Mouse (Mus musculus) midbrain, embryonic 16.5 days (tissue): Measurements from ENCODE around the gene Nfix. TPM values are rescaled to one million over a fixed set of nuclear protein-coding genes. Genes with fewer than 3 reads are reported as not detected.
A peak's percentile ranks its signal among the peaks of the same experiment; 100 is the strongest.

Experiments
- ATAC-seq: fragments of 200-750 bp; cut with Nextera tagmentation; 2 replicates; pipeline ENCODE4 v1.8.0; 2017; ENCODE audit warnings: moderate TSS enrichment
- H3K27ac ChIP-seq: fragments of 300-500 bp; sonication (generic); 2 replicates; pipeline ENCODE4 v1.5.1; 2014; ENCODE audit warnings: mild to moderate bottlenecking, low read length, mixed read lengths
- H3K27me3 ChIP-seq: fragments of 300-500 bp; sonication (generic); 2 replicates; pipeline ENCODE4 v1.6.1; 2014; ENCODE audit warnings: low read depth, low read length, mixed read lengths; ENCODE audit not compliant: control insufficient read depth, insufficient read depth
- H3K36me3 ChIP-seq: fragments of 300-500 bp; sonication (generic); 2 replicates; pipeline ENCODE4 v1.6.1; 2014; ENCODE audit warnings: mild to moderate bottlenecking, low read length, moderate library complexity, mixed read lengths; ENCODE audit not compliant: control insufficient read depth, insufficient read depth
- H3K4me1 ChIP-seq: fragments of 300-500 bp; sonication (generic); 2 replicates; pipeline ENCODE4 v1.6.1; 2014; ENCODE audit warnings: mild to moderate bottlenecking, low read length, mixed read lengths; ENCODE audit not compliant: control insufficient read depth, insufficient read depth
- H3K4me2 ChIP-seq: fragments of 300-500 bp; sonication (generic); 2 replicates; pipeline ENCODE4 v1.6.1; 2014; ENCODE audit warnings: mild to moderate bottlenecking, low read length, mixed read lengths
- H3K4me3 ChIP-seq: fragments of 300-500 bp; sonication (generic); 2 replicates; pipeline ENCODE4 v1.5.1; 2014; ENCODE audit warnings: low read depth, mild to moderate bottlenecking, low read length, moderate library complexity, mixed read lengths
- H3K9ac ChIP-seq: fragments of 300-500 bp; sonication (generic); 2 replicates; pipeline ENCODE4 v1.6.1; 2014; ENCODE audit warnings: low read depth, low read length, mixed read lengths
- H3K9me3 ChIP-seq: fragments of 300-500 bp; sonication (generic); replicated peaks from 2 replicates; pipeline ENCODE4 v1.6.1; 2014; ENCODE audit warnings: mild to moderate bottlenecking, low read length, mixed read lengths; ENCODE audit not compliant: control insufficient read depth, poor library complexity, severe bottlenecking
- WGBS: fragments of 180-500 bp; shearing (Covaris S2); extraction: QIAGEN DNeasy Blood & Tissue Kit; methylation state at CpG from one replicate; pipeline ENCODE4 v1.1.7; 2014; 5-methylcytosine and 5-hydroxymethylcytosine counted together
- polyA plus RNA-seq: library from polyadenylated mRNA; unstranded; fragments of >200 nt; fragmentation: Nextera tagmentation; extraction: Ambion mirVana; gene quantifications from 2 replicates; pipeline ENCODE4 v1.2.1, GENCODE M21; 2015

Nfix gene
- polyA plus RNA-seq, 1 experiment from 2014 or later = 55.4 TPM

DNA sequence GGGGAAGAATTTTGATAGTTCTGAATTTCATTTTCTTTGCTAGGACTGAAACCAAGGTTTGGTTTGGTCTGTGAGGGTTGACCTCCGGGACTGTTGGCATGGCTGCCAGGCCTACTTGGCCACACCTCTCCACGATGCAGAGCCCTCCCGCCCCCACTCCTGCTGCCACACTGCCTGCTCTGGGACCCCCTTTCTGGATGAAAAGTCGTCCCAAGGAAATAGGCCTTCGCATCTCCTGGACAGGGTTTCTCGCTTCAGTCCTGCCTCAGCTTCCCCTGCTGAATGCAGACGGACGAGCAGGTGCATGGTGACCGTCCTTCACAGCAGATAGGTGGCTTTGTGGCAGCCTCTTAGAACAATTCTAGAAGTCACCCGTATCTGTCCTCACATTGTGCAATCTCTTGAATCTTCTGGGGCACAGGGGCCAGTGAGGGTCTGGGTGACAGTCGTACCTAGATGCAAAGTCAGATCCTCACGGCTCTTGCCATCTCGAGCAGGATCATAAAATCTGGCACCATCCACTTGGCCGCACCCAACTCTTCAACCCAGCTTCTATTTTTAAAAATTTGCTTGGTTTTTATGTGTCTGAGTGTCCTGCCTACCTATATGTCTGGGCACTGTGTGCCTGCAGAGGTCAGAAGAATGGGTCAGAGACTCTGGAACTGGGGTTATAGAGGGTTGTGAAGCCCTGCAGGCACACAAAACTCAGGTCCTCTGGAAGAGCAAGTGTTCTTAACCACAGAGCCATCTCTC, 31.6 kb downstream of the Nfix start:
- H3K4me3 ChIP-seq = no peak overlapping the region
- H3K27me3 ChIP-seq = peaks cover 31% of the 10 kb centered on the region
- no peaks in the 10 kb centered on the region for H3K36me3 ChIP-seq
- peak overlapping the region; percentile 56; the same call in 1 of the 2 replicates for H3K4me2 ChIP-seq
- ATAC-seq = no peak
- no peak overlapping the region for H3K9ac ChIP-seq
- no peaks in the 10 kb centered on the region for H3K9me3 ChIP-seq
- 89% methylated on average over 14 of the region's 14 CpGs for WGBS
- peaks cover 19% of the 10 kb centered on the region for H3K4me1 ChIP-seq
- no peak overlapping the region for H3K27ac ChIP-seq

- WGBS = 78% methylated on average over 10 of the region's 10 CpGs
- Histone ChIP-seq H3K36me3 (no peaks in the 10 kb centered on the region), H3K4me3 (no peak overlapping the region), H3K27ac (no peak overlapping the region), H3K4me2 (peak overlapping the region; percentile 13; the same call in 1 of the 2 replicates), H3K27me3 (peaks cover 32% of the 10 kb centered on the region), H3K9ac (no peak overlapping the region), H3K9me3 (no peaks in the 10 kb centered on the region), H3K4me1 (peaks cover 15% of the 10 kb centered on the region)
- ATAC-seq = no peak
Observed at GRCm38 (mm10) chr8:84767221-84767620, 32.9 kb downstream of the Nfix start.

GRCm38 (mm10) chr8:84766422-84766821, 33.7 kb downstream of the Nfix start:
- Histone ChIP-seq H3K4me1 (peaks cover 9% of the 10 kb centered on the region; the same call in 1 of the 2 replicates), H3K9me3 (no peaks in the 10 kb centered on the region), H3K4me3 (no peak overlapping the region), H3K4me2 (peak overlapping the region; percentile 34; the same call in 1 of the 2 replicates), H3K27ac (no peak overlapping the region), H3K9ac (0 out of 2 replicates have a peak overlapping the region, but pooled peaks have one; percentile 15), H3K36me3 (no peaks in the 10 kb centered on the region), H3K27me3 (peaks cover 27% of the 10 kb centered on the region)
- WGBS = 50% methylated on average over 9 of the region's 9 CpGs
- ATAC-seq = no peak

GRCm38 (mm10) chr8:84765629-84766028, 34.5 kb downstream of the Nfix start:
- no peak for ATAC-seq
- WGBS = 16% methylated on average over 10 of the region's 10 CpGs
- Histone ChIP-seq H3K9ac (no peak overlapping the region), H3K27me3 (peaks cover 20% of the 10 kb centered on the region), H3K4me2 (peak overlapping the region; percentile 34; the same call in 1 of the 2 replicates), H3K27ac (peak overlapping the region; percentile 43; the same call in 1 of the 2 replicates), H3K4me3 (no peak overlapping the region), H3K9me3 (no peaks in the 10 kb centered on the region), H3K36me3 (no peaks in the 10 kb centered on the region), H3K4me1 (peaks cover 9% of the 10 kb centered on the region; the same call in 1 of the 2 replicates)

- Histone ChIP-seq H3K9me3 (no peaks in the 10 kb centered on the region), H3K36me3 (no peaks in the 10 kb centered on the region), H3K4me3 (no peak overlapping the region), H3K27me3 (peaks cover 16% of the 10 kb centered on the region), H3K9ac (0 out of 2 replicates have a peak overlapping the region, but pooled peaks have one; percentile 15), H3K4me2 (peak overlapping the region; percentile 34; the same call in 1 of the 2 replicates), H3K27ac (peak overlapping the region; percentile 43; the same call in 1 of the 2 replicates), H3K4me1 (peaks cover 9% of the 10 kb centered on the region; the same call in 1 of the 2 replicates)
- no peak for ATAC-seq
- WGBS = 64% methylated on average over 17 of the region's 17 CpGs
Observed at GRCm38 (mm10) chr8:84764870-84765495, 35.2 kb downstream of the Nfix start.

DNA sequence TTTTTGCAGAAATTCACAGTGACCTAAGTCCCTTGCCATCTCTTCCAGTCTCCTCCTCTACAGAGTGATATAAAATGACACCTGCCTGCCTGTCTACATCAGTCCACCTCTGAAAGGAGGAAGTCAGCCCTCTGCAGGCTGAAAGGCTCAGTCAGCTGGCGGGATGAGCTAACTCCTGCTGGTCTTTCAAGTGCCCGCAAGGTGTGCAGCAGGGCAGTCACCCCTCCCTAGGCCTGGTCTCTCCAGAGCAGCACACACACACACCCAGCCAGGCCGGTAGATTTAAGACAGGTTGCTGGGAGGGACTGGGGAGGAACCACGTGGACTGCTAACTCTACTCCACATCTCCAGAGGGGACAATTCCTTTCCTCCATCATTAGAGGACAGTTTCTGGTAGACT, 36.0 kb downstream of the Nfix start:
- Histone ChIP-seq H3K4me2 (peak overlapping the region; percentile 34; the same call in 1 of the 2 replicates), H3K27me3 (peaks cover 16% of the 10 kb centered on the region), H3K27ac (no peak overlapping the region), H3K9me3 (no peaks in the 10 kb centered on the region), H3K9ac (no peak overlapping the region), H3K36me3 (no peaks in the 10 kb centered on the region), H3K4me1 (peaks cover 9% of the 10 kb centered on the region; the same call in 1 of the 2 replicates), H3K4me3 (no peak overlapping the region)
- ATAC-seq = no peak
- 66% methylated on average over 4 of the region's 4 CpGs for WGBS

DNA sequence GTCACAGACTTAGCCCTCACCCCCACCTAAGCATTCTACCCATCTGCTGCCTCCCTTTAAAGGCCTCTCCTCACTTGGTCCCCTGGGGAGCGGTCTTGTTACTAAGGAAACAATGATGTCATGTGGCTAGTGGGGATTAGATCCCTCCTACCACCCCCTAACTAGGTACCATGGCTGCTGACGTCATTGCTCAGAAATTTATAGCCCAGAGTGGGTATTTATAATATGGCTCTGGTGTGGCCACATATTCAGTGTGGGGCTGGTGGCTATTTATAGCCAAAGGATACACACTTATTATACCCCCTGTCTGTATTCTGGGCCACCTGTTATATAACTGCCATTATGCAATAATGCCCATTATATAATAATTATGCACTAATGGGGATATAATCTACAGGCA, 39.2 kb downstream of the Nfix start:
- Histone ChIP-seq H3K4me2 (no peak overlapping the region), H3K36me3 (no peaks in the 10 kb centered on the region), H3K27ac (no peak overlapping the region), H3K9ac (no peak overlapping the region), H3K9me3 (no peaks in the 10 kb centered on the region), H3K4me3 (no peak overlapping the region), H3K27me3 (peaks cover 8% of the 10 kb centered on the region), H3K4me1 (peaks cover 6% of the 10 kb centered on the region; the same call in 1 of the 2 replicates)
- 31% methylated on average over 2 of the region's 2 CpGs for WGBS
- ATAC-seq = no peak

- no peaks in the 10 kb centered on the region for H3K36me3 ChIP-seq
- no peak overlapping the region for H3K27ac ChIP-seq
- 42% methylated on average over 7 of the region's 7 CpGs for WGBS
- H3K9me3 ChIP-seq = no peaks in the 10 kb centered on the region
- H3K27me3 ChIP-seq = peaks cover 8% of the 10 kb centered on the region
- no peak overlapping the region for H3K4me3 ChIP-seq
- peaks cover 3% of the 10 kb centered on the region; the same call in 1 of the 2 replicates for H3K4me1 ChIP-seq
- no peak for ATAC-seq
- H3K9ac ChIP-seq = no peak overlapping the region
- H3K4me2 ChIP-seq = no peak overlapping the region
Observed at GRCm38 (mm10) chr8:84760405-84760805, 39.7 kb downstream of the Nfix start.

- H3K27me3 ChIP-seq = peaks cover 3% of the 10 kb centered on the region; the same call in 1 of the 2 replicates
- no peak overlapping the region for H3K9ac ChIP-seq
- no peaks in the 10 kb centered on the region for H3K36me3 ChIP-seq
- H3K9me3 ChIP-seq = no peaks in the 10 kb centered on the region
- 90% methylated on average over 10 of the region's 10 CpGs for WGBS
- H3K4me1 ChIP-seq = no peaks in the 10 kb centered on the region; the same call in 1 of the 2 replicates
- ATAC-seq = no peak
- H3K4me3 ChIP-seq = no peak overlapping the region
- no peak overlapping the region for H3K27ac ChIP-seq
- H3K4me2 ChIP-seq = no peak overlapping the region
Observed at GRCm38 (mm10) chr8:84759718-84760117, 40.4 kb downstream of the Nfix start.
